Mouse (Mus musculus): ENCODE data around the gene Jmjd8.

GRCm38 (mm10) chr17:25880196-25880910 is 51.7 kb downstream of the Jmjd8 start, which contains the start of gene Wfikkn1:
- TF ChIP-seq CTCF (IDR thresholded peaks at IDR 0.05; ENCODE audit: control insufficient read depth, insufficient read depth, insufficient replicate concordance, low read depth, low read length) (no peak), POLR2A (IDR thresholded peaks at IDR 0.05; ENCODE audit: control insufficient read depth, low read depth, low read length) (no peak)

Data from testis, adult 2 months (tissue).